Mouse (Mus musculus): Measurements from ENCODE around the gene Ncoa3.
A peak's percentile ranks its signal among the peaks of the same experiment; 100 is the strongest.
"Not testable (repeated sequence)": the region's sequence is repeated elsewhere in the genome, so short reads cannot be mapped to it uniquely, and the experiment has no call there.

Gene Ncoa3

DNA sequence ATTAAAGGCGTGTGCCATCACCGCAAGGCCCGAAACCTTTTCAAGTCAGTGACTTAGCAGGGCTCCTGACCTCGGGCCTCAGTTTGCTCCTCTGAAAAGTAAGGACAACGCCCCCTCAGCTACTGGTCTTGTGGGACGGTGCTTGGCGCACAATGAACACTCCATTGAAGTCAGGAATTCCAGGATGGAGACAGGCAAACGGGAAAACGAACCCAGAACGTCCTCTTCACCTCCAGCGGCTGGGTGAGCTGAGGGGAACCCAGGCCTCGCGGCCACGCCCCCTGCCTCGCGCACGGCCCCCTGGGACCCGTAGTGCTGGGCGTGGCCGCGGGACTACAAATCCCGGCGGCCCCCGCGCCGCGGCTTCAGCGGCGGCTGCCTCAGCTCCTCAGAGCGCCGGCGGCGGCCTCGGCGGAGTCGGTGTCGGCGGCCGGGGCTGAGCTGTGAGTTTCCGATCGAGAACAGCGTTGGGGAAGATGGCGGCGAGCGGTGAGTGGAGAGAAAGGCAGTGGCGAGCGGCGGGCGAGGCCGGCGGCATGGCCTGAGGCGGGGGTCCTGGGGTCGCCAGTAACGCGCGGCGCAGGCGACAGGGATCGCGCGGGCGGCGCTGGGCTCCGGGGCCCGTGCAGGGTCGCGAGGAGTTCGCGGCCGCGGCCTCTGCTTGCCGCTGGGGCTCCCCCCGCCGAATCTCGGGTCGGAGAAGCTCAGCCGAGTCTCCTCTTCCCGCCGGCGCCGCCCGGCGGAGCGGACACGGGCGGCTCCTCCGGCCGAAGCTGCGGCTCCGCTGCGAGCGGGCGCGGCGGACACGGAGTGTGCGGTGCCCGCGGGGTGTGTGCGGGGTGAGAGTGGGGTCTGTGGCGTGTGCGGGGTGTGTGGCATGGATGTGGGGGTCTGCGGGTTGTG is at the start of gene Ncoa3:
TSS of gene Ncoa3 (plus strand) at position 367 of the 903 bp plus-strand sequence.
- peak; percentile 84 to 91 for DNase-seq (ENCODE audit: low spot score in 2 of 2)

GRCm38 (mm10) chr2:165943113-165943512 is 49.3 kb upstream of the Ncoa3 start:
- DNase-seq (ENCODE audit: low spot score in 2 of 2): no peak

DNA sequence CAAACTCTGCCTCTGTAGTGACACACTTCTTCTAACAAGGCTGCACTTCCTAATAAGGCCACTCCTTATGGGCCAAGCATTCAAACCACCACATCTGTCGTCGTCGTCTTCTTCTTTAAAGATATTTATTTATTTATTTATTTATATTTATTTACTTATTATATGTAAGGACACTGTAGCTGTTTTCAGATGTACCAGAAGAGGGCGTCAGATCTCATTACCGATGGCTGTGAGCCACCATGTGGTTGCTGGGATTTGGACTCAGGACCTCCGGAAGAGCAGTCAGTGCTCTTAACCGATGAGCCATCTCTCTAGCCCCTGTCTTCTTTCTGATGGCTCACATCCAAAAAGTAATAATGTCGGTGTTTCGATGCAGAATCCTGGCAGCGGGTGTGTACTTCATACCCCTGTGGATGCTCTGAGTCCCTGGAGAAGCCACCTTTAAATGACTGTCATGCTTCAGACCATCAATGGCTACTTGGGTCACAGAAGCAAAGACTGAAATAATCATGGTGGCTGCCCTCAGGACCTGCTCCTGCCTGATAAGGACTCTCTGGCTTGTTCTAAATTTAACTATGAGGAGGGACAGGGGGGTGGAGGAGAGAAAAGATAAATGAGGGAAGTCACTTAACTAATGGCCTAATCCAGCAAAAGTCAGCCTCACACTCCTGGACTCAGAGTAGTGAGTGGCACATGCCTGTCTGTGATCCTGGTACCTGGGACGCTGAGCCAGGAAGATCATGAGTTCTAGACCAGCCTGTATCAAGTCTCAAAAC is 47.7 kb upstream of the Ncoa3 start:
- DNase-seq (ENCODE audit: low spot score in 2 of 2): no peak

- DNase-seq (ENCODE audit: low spot score in 2 of 2): no peak
Measured at GRCm38 (mm10) chr2:165946046-165946564, 46.3 kb upstream of the Ncoa3 start.

GRCm38 (mm10) chr2:165948007-165948406 is 44.4 kb upstream of the Ncoa3 start:
- no peak for DNase-seq (ENCODE audit: low spot score in 2 of 2)

DNA sequence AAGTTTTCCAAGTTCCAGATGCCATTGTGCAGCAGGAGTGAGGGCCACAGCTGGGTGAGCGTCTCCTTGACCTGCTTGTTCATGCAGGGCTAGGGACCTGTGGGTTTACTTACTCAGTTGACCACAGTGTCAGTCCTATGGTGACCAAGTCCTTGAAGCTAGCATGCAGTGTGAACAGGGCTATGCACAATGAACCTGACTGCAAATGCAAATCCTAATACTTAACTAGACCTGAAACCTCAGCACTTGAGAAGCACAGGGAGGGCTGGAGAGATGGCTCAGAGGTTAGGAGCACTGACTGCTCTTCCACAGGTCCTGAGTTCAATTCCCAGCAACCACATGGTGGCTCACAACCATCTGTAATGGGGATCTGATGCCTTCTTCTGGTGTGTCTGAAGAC is 43.7 kb upstream of the Ncoa3 start:
- DNase-seq (ENCODE audit: low spot score in 2 of 2): not testable (repeated sequence)

DNA sequence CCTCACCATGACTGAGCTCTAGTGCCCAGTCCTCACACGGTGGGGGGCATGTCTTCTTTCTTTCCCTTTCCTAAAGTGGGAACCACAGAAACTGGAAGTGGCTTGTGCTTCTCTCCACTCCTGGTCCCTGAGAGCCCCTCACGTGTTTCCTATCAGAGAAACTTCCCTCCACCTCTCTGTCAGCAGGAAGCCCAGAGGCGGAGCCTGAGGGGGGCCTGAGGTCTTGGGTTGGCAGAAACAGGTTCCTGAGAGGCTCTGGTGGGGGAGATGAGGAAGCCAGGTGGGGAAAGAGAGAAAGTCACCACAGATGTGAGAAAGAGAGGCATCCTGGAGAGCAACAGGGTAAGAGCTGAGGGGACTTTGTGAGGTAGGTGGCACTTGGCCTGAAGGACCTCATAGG is 42.7 kb upstream of the Ncoa3 start:
- peak in 1 of 2 experiments; percentile 17 for DNase-seq (ENCODE audit: low spot score in 2 of 2)

DNA sequence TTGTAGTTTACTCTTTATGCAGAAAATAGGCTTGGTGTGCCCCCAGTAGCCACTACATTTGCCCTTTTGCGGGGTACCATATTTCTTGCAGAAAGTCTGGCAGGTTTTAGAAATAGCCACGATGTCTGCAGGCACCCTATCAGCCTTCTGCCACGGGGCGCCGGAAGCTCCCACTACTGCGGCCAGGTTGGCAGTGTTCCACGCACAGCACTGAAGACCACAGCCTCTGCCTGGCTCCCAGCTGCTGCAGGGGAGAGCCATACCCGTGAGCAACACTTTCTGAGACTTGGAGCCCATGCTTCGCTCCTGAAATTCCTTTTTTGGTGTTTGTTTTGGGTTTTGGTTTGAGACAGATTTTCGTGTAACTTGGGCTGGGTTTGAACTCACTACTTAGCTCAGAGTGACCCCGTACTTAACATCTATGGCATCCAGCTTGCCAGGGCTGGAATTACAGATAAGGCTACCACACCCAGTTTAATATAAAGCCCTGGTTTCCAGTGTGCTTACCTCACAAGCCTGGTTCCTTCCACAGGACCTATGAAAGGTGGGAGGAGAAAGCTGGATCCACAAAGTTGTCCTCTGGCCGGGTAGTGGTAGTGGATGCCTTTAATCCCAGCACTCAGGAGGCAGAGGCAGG is 40.9 kb upstream of the Ncoa3 start:
- DNase-seq (ENCODE audit: low spot score in 2 of 2): no peak

GRCm38 (mm10) chr2:165954872-165955271 is 37.6 kb upstream of the Ncoa3 start:
- peak; percentile 23 to 24 for DNase-seq (ENCODE audit: low spot score in 2 of 2)

DNA sequence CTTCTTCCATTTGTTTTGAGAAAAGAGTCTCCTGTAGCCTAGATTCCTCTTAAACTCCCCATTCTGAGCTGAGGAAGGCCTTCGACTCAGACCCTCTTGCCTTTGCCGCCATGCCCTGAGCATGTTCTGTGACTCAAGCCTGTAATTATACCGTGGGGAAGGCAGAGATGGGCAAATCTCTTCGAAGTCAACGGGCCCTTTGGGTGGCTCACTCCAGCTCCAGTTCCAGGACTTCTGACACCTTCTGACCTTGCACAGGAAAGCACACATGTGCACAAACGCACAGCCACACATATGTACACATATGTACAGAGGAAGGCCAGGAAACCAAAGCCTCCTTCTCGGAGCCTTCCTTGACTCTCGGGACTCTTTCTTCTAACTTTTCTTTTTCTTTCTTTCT is 37.0 kb upstream of the Ncoa3 start:
- DNase-seq (ENCODE audit: low spot score in 2 of 2): no peak

DNA sequence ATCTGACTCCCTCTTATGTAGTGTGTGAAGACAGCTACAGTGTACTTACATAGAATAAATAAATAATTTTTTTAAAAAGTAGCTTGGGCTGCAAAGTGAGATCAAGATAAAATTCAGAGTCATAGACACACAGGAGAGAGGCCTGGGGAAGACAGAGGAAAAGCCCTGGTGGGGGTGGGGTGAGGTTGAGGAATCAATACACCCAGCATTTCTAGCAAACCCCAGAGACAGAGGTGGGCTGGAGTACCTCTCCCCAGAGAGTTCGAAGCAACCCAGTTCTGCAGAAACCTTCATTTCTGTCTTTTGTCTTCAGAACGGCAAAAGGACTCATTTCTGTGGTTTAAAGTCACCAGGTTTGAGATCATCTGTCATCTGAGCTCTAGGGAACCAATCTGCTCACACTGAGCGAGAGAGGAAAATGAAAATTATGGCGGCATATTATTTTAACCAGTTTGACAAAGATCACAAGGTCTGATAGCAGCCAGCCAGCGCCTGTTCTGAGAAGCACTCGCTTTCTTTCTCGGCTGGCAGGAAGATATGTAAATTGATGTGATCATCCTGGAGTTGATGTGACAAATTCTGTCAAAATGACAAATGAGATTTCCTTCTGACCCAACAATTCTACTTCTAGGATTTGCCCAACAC is 36.2 kb upstream of the Ncoa3 start:
- DNase-seq (ENCODE audit: low spot score in 2 of 2): no peak

DNA sequence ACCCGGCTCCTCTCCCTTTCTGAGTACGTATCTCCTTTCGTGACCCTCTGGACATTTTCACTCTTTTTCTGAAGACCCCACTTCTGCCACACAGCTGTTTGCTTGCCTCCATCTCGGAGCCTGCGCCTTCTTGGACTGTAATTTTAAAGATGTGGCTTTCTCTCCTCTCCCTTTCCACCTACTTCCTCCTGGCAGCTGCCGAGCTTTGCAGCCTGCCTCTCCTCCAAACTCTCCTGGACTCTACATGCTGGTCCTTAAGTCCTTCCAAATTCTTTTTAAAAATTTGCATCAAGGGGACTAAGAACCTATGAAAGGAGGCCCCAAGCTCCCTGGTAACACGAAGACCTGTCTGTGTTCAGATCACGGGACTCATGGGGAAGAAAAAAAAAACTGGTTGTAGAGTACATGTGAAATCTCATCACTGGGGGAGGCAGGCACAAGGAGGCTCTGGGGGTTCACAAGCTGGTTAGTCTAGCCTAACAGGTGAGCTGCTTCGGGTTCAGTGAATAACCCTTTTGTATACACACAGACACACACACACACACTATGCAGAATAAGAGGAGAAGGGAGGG is 35.1 kb upstream of the Ncoa3 start:
- DNase-seq (ENCODE audit: low spot score in 2 of 2): no peak

DNA sequence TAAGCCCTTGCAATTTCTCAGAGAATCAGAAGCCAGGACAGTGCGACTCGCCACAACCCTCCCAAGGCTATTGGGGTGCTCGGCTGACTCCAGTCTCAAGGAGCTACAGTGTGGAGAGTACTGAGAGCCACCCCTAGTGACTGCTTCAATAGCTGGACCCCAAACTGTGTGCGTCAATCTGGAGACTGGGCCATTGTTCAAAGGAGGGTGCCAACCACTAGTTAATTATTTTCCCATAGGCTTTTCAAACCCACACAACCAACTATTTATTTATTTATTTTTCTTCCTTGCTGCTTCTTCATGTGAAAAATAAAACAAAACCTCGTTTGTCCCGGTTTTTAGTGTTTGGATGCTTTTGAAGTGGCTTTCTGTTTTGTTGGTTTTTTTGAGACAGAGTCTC is 33.9 kb upstream of the Ncoa3 start:
- no peak for DNase-seq (ENCODE audit: low spot score in 2 of 2)

DNA sequence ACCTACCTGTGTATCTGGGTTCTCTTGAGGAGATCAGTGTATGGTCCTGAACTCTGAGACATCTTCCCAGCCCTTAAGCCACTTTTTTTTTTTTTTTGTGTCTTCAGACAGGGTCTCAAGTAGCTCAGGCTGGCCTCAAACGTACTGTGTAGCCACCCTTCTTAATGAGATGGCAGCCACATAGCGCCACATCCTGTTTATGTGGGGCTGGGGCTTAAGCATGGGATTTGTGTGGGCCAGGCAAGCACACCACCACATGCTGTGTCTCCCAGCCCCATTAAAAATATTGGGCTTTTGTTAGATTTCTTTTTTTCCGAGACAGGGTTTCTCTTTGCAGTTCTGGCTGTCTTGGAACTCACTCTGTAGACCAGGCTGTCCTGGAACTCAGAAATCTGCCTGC is 31.7 kb upstream of the Ncoa3 start:
- no peak for DNase-seq (ENCODE audit: low spot score in 2 of 2)

DNA sequence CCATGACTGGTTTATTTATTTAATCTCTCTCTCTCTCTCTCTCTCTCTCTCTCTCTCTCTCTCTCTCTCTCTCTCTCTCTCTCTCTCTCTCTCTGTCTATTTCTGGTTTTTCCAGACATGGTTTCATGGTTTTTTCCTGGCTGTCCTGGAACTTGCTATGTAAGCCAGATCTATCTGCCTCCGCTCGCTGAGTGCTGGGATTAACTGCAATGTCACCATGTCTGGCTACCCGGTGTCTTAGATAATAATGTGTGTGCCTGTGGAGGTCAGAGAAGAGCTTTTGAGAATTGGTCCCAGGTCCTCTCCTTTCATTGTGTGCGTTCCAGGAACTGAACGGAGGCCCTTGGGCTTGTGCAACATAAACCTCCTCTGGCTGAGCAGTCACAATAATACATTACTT is 29.6 kb upstream of the Ncoa3 start:
- DNase-seq (ENCODE audit: low spot score in 2 of 2): no peak

- DNase-seq (ENCODE audit: low spot score in 2 of 2): no peak
Measured at GRCm38 (mm10) chr2:165964121-165964520, 28.3 kb upstream of the Ncoa3 start.

- DNase-seq (ENCODE audit: low spot score in 2 of 2): no peak
Measured at GRCm38 (mm10) chr2:165967076-165967475, 25.4 kb upstream of the Ncoa3 start.

DNA sequence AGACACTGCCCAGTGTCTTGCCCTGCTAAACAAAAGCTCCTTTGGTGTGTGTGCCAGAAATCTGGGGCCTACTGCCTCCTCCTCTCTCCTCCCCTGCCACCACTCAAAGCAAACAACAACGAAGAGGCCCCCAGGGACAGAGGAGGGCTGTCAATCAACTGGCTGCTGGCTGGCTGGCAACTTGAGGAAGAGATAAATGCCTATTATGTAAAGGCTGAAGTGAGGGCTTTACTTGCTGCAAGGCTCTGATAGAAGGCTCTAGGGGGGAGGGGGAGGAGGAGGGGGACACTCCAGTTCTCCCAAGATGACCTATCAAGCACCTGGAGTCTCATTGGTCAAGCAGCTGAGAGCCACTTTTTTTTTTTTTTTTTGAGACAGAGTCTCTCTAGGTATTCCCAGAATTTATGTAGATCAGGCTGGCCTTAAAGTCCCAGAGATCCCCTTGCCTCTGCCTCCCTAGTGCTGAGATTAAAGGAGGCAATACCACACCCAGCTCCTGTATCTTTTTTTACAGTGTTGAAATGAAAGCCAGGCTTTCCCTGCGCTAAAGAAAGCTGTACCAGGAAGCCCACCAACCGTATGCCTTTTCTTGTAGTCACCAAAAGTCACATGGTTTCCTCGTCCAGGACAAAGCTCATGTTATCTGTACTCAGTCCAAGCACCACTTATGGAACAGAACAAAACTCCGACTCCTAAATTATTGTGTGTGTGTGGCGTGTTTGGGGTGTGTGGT is 24.4 kb upstream of the Ncoa3 start:
- DNase-seq (ENCODE audit: low spot score in 2 of 2): no peak

DNA sequence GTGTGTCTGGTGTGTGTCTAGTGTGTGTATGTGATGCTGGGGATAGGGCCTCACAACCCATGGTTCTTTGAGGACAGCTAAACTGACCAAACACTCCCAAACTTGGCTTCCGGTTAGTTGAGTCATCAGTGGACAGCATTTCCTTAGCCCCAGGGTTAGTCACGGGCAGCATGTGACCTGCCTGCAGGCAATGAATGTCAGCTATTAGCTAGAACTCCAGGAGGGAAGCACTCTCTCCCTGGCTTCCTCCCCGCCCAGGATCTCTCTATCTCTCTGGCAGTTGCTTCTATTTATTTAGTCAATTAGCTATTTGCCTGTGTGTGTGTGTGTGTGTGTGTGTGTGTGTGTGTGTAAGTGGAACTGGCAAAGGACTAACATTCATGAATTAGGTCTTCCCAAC is 23.6 kb upstream of the Ncoa3 start:
- DNase-seq (ENCODE audit: low spot score in 2 of 2): no peak

- DNase-seq (ENCODE audit: low spot score in 2 of 2): no peak
Measured at GRCm38 (mm10) chr2:165969391-165969790, 23.0 kb upstream of the Ncoa3 start.

- DNase-seq (ENCODE audit: low spot score in 2 of 2): no peak
Measured at GRCm38 (mm10) chr2:165969961-165970360, 22.5 kb upstream of the Ncoa3 start.

All from frontal cortex, postnatal 10 days (tissue).